Mouse (Mus musculus) layer of hippocampus, postnatal 25 days (tissue): ENCODE data around the gene Prm1. TPM values are rescaled to one million over a fixed set of nuclear protein-coding genes. Genes with fewer than 3 reads are reported as not detected.

ENCODE experiments used
- DNase-seq, 2 experiments: peaks; one replicate each; pipeline ENCODE4 v3.0.0; 2022; ENCODE audit warnings: mixed read lengths in 2 of 2, low spot score in 1 of 2; ENCODE audit errors: extremely low spot score in 1 of 2
- total RNA-seq, 2 experiments: library from RNA; stranded (reverse); gene quantifications; 2 replicates each; pipeline ENCODE4 v1.2.3; 2021

Gene Prm1
- total RNA-seq, 2 experiments from 2014 or later = not detected

GRCm38 (mm10) chr16:10756168-10756567, 49.5 kb downstream of the Prm1 start:
- no peak for DNase-seq

GRCm38 (mm10) chr16:10754521-10755296, 50.9 kb downstream of the Prm1 start:
- DNase-seq = no peak

GRCm38 (mm10) chr16:10749824-10750223, 55.8 kb downstream of the Prm1 start:
- DNase-seq = peak in 1 of 2 experiments; percentile 49

- no peak for DNase-seq
Observed at GRCm38 (mm10) chr16:10749226-10749625, 56.4 kb downstream of the Prm1 start.

Other genes starting within 250 kb of the Prm1 start
- under 1 TPM; 0.71 to 0.77 TPM for gene Socs1, start 20.3 kb downstream of the Prm1 start, total RNA-seq
- gene Tnp2, start 17.2 kb downstream of the Prm1 start, total RNA-seq = not detected
- not detected for gene Prm3, start 14.9 kb downstream of the Prm1 start, total RNA-seq
- not detected for gene Prm2, start 9.7 kb downstream of the Prm1 start, total RNA-seq
- gene Gm11172, start 7.1 kb upstream of the Prm1 start, total RNA-seq = not detected
- under 1 TPM; 0.17 to 0.28 TPM for gene Rmi2, start 29.2 kb upstream of the Prm1 start, total RNA-seq